Mouse (Mus musculus) CH12.LX (cell line): ENCODE results near the gene Ric8a. TPM values are rescaled to one million over a fixed set of nuclear protein-coding genes. Genes with fewer than 3 reads are reported as not detected.

ENCODE experiments used
- DNase-seq: peaks from one replicate; pipeline ENCODE4 v3.0.0-alpha.2; 2013; ENCODE audit errors: extremely low read depth
- H3K27ac ChIP-seq: 2 replicates; pipeline ENCODE4 v1.5.1; 2012; ENCODE audit warnings: low read depth, mild to moderate bottlenecking, control low read depth, moderate library complexity; ENCODE audit not compliant: insufficient read depth
- H3K27me3 ChIP-seq: replicated peaks from 2 replicates; pipeline ENCODE3; 2012; ENCODE audit warnings: inconsistent platforms
- H3K36me3 ChIP-seq, 2 experiments: replicated peaks in 1 of 2; 2 replicates each; pipeline versions ENCODE3 to v1.6.1; 2012; ENCODE audit warnings: inconsistent platforms in 1 of 2, low read length in 1 of 2, mild to moderate bottlenecking in 1 of 2, mixed read lengths in 1 of 2, moderate library complexity in 1 of 2; ENCODE audit not compliant: control insufficient read depth in 1 of 2, insufficient read depth in 1 of 2
- H3K4me1 ChIP-seq, 2 experiments: 2 replicates each; pipeline ENCODE4 v1.6.1; 2012; ENCODE audit warnings: inconsistent platforms in 1 of 2, moderate library complexity in 1 of 2; ENCODE audit not compliant: insufficient read depth in 2 of 2, control insufficient read depth in 1 of 2
- H3K4me2 ChIP-seq: 2 replicates; pipeline ENCODE4 v1.6.1; 2012; ENCODE audit warnings: low read depth, mild to moderate bottlenecking, control low read depth; ENCODE audit not compliant: poor library complexity, insufficient read depth, severe bottlenecking
- H3K4me3 ChIP-seq, 3 experiments: fragments of 150-350 bp in 1 of 3; sonication (generic) in 1 of 3; replicated peaks in 1 of 3; 2 replicates each; pipeline versions ENCODE3 to v1.5.1; 2011 to 2012; ENCODE audit warnings: low read depth in 2 of 3, low read length in 2 of 3, mild to moderate bottlenecking in 2 of 3, moderate library complexity in 2 of 3, control low read depth in 1 of 3, improper control_type of control experiment in 1 of 3, inconsistent platforms in 1 of 3, mixed read lengths in 1 of 3; ENCODE audit not compliant: poor library complexity in 1 of 3
- H3K79me2 ChIP-seq: replicated peaks from 2 replicates; pipeline ENCODE4 v1.6.1; 2012; ENCODE audit warnings: mild to moderate bottlenecking, moderate library complexity; ENCODE audit not compliant: control insufficient read depth, poor library complexity, insufficient read depth, severe bottlenecking; ENCODE audit errors: extremely low read depth
- H3K9ac ChIP-seq: 2 replicates; pipeline ENCODE4 v1.6.1; 2012; ENCODE audit warnings: low read depth, mild to moderate bottlenecking, control low read depth, moderate library complexity; ENCODE audit not compliant: insufficient read depth
- H3K9me3 ChIP-seq: replicated peaks from 2 replicates; pipeline ENCODE3; 2012; ENCODE audit warnings: low read length, inconsistent platforms, mixed read lengths
- BHLHE40 ChIP-seq: IDR thresholded peaks from 2 replicates; pipeline ENCODE4 v1.6.1; 2011; ENCODE audit warnings: mild to moderate bottlenecking, low read depth, low read length, improper control_type of control experiment
- CHD1 ChIP-seq: IDR thresholded peaks from 2 replicates; pipeline ENCODE4 v1.6.1; 2012; ENCODE audit warnings: low read depth, low read length, improper control_type of control experiment, inconsistent platforms
- CHD2 ChIP-seq: IDR thresholded peaks from 2 replicates; pipeline ENCODE4 v1.6.1; 2011; ENCODE audit warnings: low read length, improper control_type of control experiment
- CTCF ChIP-seq, 2 experiments: IDR thresholded peaks in 1 of 2; conservative IDR thresholded peaks in 1 of 2; 2 replicates each; pipeline ENCODE4 v1.5.1; 2011 to 2012; ENCODE audit warnings: low read depth in 2 of 2, low read length in 2 of 2, improper control_type of control experiment in 1 of 2, inconsistent platforms in 1 of 2, mild to moderate bottlenecking in 1 of 2, moderate library complexity in 1 of 2
- E2F4 ChIP-seq: IDR thresholded peaks from 2 replicates; pipeline ENCODE4 v1.6.1; 2011; ENCODE audit warnings: low read depth, low read length, improper control_type of control experiment; ENCODE audit not compliant: insufficient replicate concordance
- EP300 ChIP-seq: IDR thresholded peaks from 2 replicates; pipeline ENCODE4 v1.6.1; 2011; ENCODE audit warnings: low read length, improper control_type of control experiment
- HCFC1 ChIP-seq: IDR thresholded peaks from 2 replicates; pipeline ENCODE4 v1.6.1; 2012; ENCODE audit warnings: low read depth, mild to moderate bottlenecking, inconsistent platforms, low read length, improper control_type of control experiment
- IRF4 ChIP-seq: IDR thresholded peaks from 2 replicates; pipeline ENCODE4 v1.6.1; 2014; ENCODE audit warnings: low read depth, mild to moderate bottlenecking, inconsistent platforms, low read length, improper control_type of control experiment
- JUND ChIP-seq: conservative IDR thresholded peaks from 2 replicates; pipeline ENCODE4 v1.6.1; 2011; ENCODE audit warnings: low read depth, low read length, improper control_type of control experiment
- MAFK ChIP-seq: IDR thresholded peaks from 2 replicates; pipeline ENCODE4 v1.6.1; 2011; ENCODE audit warnings: low read length, improper control_type of control experiment; ENCODE audit not compliant: insufficient replicate concordance
- MAX ChIP-seq: IDR thresholded peaks from 2 replicates; pipeline ENCODE4 v1.6.1; 2011; ENCODE audit warnings: low read length, improper control_type of control experiment
- NELFE ChIP-seq: IDR thresholded peaks from 2 replicates; pipeline ENCODE4 v1.6.1; 2011; ENCODE audit warnings: low read depth, low read length, improper control_type of control experiment
- POLR2AphosphoS2 ChIP-seq: IDR thresholded peaks from 2 replicates; pipeline ENCODE4 v1.6.1; 2011; ENCODE audit warnings: low read depth, low read length, improper control_type of control experiment
- RAD21 ChIP-seq: IDR thresholded peaks from 2 replicates; pipeline ENCODE4 v1.6.1; 2011; ENCODE audit warnings: low read depth, mild to moderate bottlenecking, low read length, improper control_type of control experiment, moderate library complexity
- SIN3A ChIP-seq: IDR thresholded peaks from 2 replicates; pipeline ENCODE4 v1.6.1; 2012; ENCODE audit warnings: low read length, improper control_type of control experiment, inconsistent platforms
- USF2 ChIP-seq: conservative IDR thresholded peaks from 2 replicates; pipeline ENCODE4 v1.6.1; 2011; ENCODE audit warnings: low read depth, low read length, improper control_type of control experiment
- ZC3H11A ChIP-seq: IDR thresholded peaks from 2 replicates; pipeline ENCODE4 v1.6.1; 2012; ENCODE audit warnings: low read depth, mild to moderate bottlenecking, inconsistent platforms, low read length, improper control_type of control experiment
- ZKSCAN1 ChIP-seq: IDR thresholded peaks from 2 replicates; pipeline ENCODE4 v1.6.1; 2012; ENCODE audit warnings: low read depth, inconsistent platforms, low read length, improper control_type of control experiment, borderline replicate concordance
- ZMIZ1 ChIP-seq: IDR thresholded peaks from 2 replicates; pipeline ENCODE4 v1.6.1; 2012; ENCODE audit warnings: low read depth, mild to moderate bottlenecking, inconsistent platforms, low read length, improper control_type of control experiment
- dilution Hi-C: fragments of 300-500 bp; cut with MboI; formaldehyde crosslinking; loops from 2 replicates; pipeline ENCODE4 v1.14.3; 2020; ENCODE audit warnings: low sequenced_read_pairs; ENCODE audit not compliant: extremely low pct_unique_long_range_greater_than_20kb, extremely low pct_ligation_motif_present
- in situ Hi-C: fragments of 300-500 bp; cut with MboI; formaldehyde crosslinking; loops from 3 replicates; pipeline ENCODE4 v1.14.3; 2019; ENCODE audit warnings: low sequenced_read_pairs, low pct_ligation_motif_present, low pct_unique_long_range_greater_than_20kb, mixed read lengths
- polyA plus RNA-seq: library from polyadenylated mRNA; unstranded; fragments of >175 nt; gene quantifications from 2 replicates; pipeline ENCODE4 v1.2.1, GENCODE M21; 2012; ENCODE audit warnings: low read depth; ENCODE audit not compliant: insufficient read length
- total RNA-seq, 2 experiments: library from RNA; depleted of rRNA; stranded (reverse); fragments of 300-350 nt in 1 of 2; fragments of >200 nt in 1 of 2; gene quantifications; 2 replicates each; pipeline ENCODE4 v1.2.3; 2012 to 2014

Ric8a gene
- total and polyA plus RNA-seq, 3 experiments, result 54.2 to 80.9 (median 61.9) TPM

- Histone ChIP-seq H3K4me1 (no peaks in the 10 kb centered on the region), H3K4me2 (no peak overlapping the region), H3K9me3 (no peaks in the 10 kb centered on the region), H3K27ac (no peak overlapping the region), H3K27me3 (no peaks in the 10 kb centered on the region), H3K9ac (no peak overlapping the region), H3K4me3 (no peak overlapping the region), H3K36me3 (peaks cover 67 to 79% of the 10 kb centered on the region in 2 experiments), H3K79me2 (no peaks in the 10 kb centered on the region; the same call in 1 of the 2 replicates)
- dilution Hi-C loops, result no loop called here
- in situ Hi-C loops, result no loop called here
- no peak for DNase-seq
- TF ChIP-seq CHD1 (no peak), ZC3H11A (no peak), RAD21 (no peak), USF2 (no peak), SIN3A (no peak)
These were observed 37.3 kb downstream of the Ric8a start for GRCm38 (mm10) chr7:140894031-140894430.

GRCm38 (mm10) chr7:140894611-140895010, 37.9 kb downstream of the Ric8a start:
- Histone ChIP-seq H3K79me2 (no peaks in the 10 kb centered on the region; the same call in 1 of the 2 replicates), H3K4me2 (no peak overlapping the region), H3K9ac (no peak overlapping the region), H3K9me3 (no peaks in the 10 kb centered on the region), H3K36me3 (peaks cover 62 to 79% of the 10 kb centered on the region in 2 experiments), H3K4me1 (no peaks in the 10 kb centered on the region), H3K4me3 (no peak overlapping the region), H3K27ac (no peak overlapping the region), H3K27me3 (no peaks in the 10 kb centered on the region)
- in situ Hi-C loops, result no loop called here
- no peak for DNase-seq
- dilution Hi-C loops, result no loop called here
- TF ChIP-seq JUND (no peak), CHD2 (no peak), NELFE (no peak), EP300 (no peak), CTCF (conservative IDR thresholded peaks at IDR 0.05 in 1 of 2, IDR thresholded peaks at IDR 0.05 in 1 of 2; ENCODE audit: low read depth in 2 of 2, low read length in 2 of 2) (no peak), BHLHE40 (no peak), ZC3H11A (no peak), IRF4 (no peak), E2F4 (no peak), CHD1 (no peak), ZKSCAN1 (no peak), ZMIZ1 (no peak), MAFK (no peak), MAX (no peak), HCFC1 (no peak), RAD21 (no peak), POLR2AphosphoS2 (no peak)
